Mouse (Mus musculus) E14TG2a.4 (cell line): Measurements from ENCODE around the gene Prss36.

Experiments
- H3K27me3 ChIP-seq: 2 replicates; pipeline ENCODE4 v1.6.1; 2014; ENCODE audit warnings: low read length, control low read depth; ENCODE audit not compliant: insufficient read depth
- H3K36me3 ChIP-seq: 2 replicates; pipeline ENCODE4 v1.6.1; 2014; ENCODE audit warnings: low read length, control low read depth; ENCODE audit not compliant: insufficient read depth
- H3K4me1 ChIP-seq: replicated peaks from 2 replicates; pipeline ENCODE4 v1.6.1; 2014; ENCODE audit warnings: low read depth, low read length, control low read depth
- H3K4me3 ChIP-seq: replicated peaks from 2 replicates; pipeline ENCODE4 v1.5.1; 2014; ENCODE audit warnings: mild to moderate bottlenecking, low read length
- H3K9me3 ChIP-seq: 2 replicates; pipeline ENCODE4 v1.6.1; 2014; ENCODE audit warnings: low read length, control low read depth
- CTCF ChIP-seq: conservative IDR thresholded peaks from 2 replicates; pipeline ENCODE4 v1.5.1; 2014; ENCODE audit warnings: low read length
- NANOG ChIP-seq: IDR thresholded peaks from 2 replicates; pipeline ENCODE4 v1.6.1; 2014; ENCODE audit warnings: borderline replicate concordance, low read length, mixed read lengths
- POU5F1 ChIP-seq: IDR thresholded peaks from 2 replicates; pipeline ENCODE4 v1.6.1; 2014; ENCODE audit warnings: low read length, borderline replicate concordance

The Prss36 gene

GRCm38 (mm10) chr7:127936216-127936884, 10.2 kb downstream of the Prss36 start:
- 0 out of 2 replicates have a peak, but pooled peaks cover 3% of the 10 kb centered on the region for H3K27me3 ChIP-seq
- TF ChIP-seq CTCF = no peak
- no peak for TF ChIP-seq NANOG
- TF ChIP-seq POU5F1 = no peak
- peaks cover 49% of the 10 kb centered on the region for H3K4me1 ChIP-seq
- H3K4me3 ChIP-seq = peak overlapping the region; percentile 94
- no peaks in the 10 kb centered on the region for H3K36me3 ChIP-seq
- H3K9me3 ChIP-seq = no peaks in the 10 kb centered on the region

GRCm38 (mm10) chr7:127935748-127936159, 10.8 kb downstream of the Prss36 start:
- TF ChIP-seq NANOG (no peak), CTCF (no peak), POU5F1 (no peak)
- H3K9me3 ChIP-seq = no peaks in the 10 kb centered on the region
- no peaks in the 10 kb centered on the region for H3K36me3 ChIP-seq
- no peaks in the 10 kb centered on the region for H3K27me3 ChIP-seq
- H3K4me1 ChIP-seq = peaks cover 55% of the 10 kb centered on the region
- peak overlapping the region; percentile 94 for H3K4me3 ChIP-seq

- Histone ChIP-seq H3K27me3 (no peaks in the 10 kb centered on the region), H3K9me3 (no peaks in the 10 kb centered on the region), H3K4me1 (peaks cover 61% of the 10 kb centered on the region), H3K4me3 (peak overlapping the region; percentile 94), H3K36me3 (no peaks in the 10 kb centered on the region)
- TF ChIP-seq CTCF (peak; percentile 65), NANOG (no peak)
Observed at GRCm38 (mm10) chr7:127935028-127935722, 11.3 kb downstream of the Prss36 start.

DNA sequence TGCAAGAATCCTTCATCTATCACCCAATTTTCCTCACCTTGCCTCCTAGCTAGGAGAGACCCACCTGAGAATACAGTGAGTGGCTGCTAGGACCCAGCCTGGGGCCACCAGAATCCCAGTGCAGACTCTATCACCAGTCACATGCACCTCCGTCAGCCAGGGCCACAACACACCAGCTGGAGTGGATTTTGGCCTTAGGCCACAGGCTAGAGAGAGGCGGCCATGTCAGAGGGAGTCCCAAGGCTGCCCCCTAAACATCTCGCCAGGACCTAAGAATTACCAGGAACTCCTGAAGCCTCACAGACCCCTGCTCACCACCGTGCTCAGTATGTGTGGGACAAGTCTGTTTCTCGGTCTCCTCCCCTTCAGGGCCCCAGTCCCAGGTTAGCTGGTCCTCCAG, 12.4 kb downstream of the Prss36 start:
- H3K4me1 ChIP-seq = peaks cover 72% of the 10 kb centered on the region
- TF ChIP-seq CTCF (no peak), NANOG (no peak), POU5F1 (no peak)
- no peaks in the 10 kb centered on the region for H3K36me3 ChIP-seq
- H3K27me3 ChIP-seq = peaks cover 2% of the 10 kb centered on the region; the same call in 1 of the 2 replicates
- H3K4me3 ChIP-seq = peak overlapping the region; percentile 94
- no peaks in the 10 kb centered on the region for H3K9me3 ChIP-seq

- Histone ChIP-seq H3K27me3 (peaks cover 2% of the 10 kb centered on the region; the same call in 1 of the 2 replicates), H3K4me1 (peaks cover 87% of the 10 kb centered on the region), H3K9me3 (peaks cover 4% of the 10 kb centered on the region; the same call in 1 of the 2 replicates), H3K36me3 (peaks cover 5% of the 10 kb centered on the region), H3K4me3 (peak overlapping the region; percentile 94)
- TF ChIP-seq NANOG = peak; percentile 73
- TF ChIP-seq POU5F1 = no peak
- peak; percentile 26; the same call in 1 of the 2 replicates for TF ChIP-seq CTCF
Observed at GRCm38 (mm10) chr7:127932273-127933031, 14.1 kb downstream of the Prss36 start.

- peaks cover 6% of the 10 kb centered on the region; the same call in 1 of the 2 replicates for H3K9me3 ChIP-seq
Observed at GRCm38 (mm10) chr7:127931351-127932135, 15.0 kb downstream of the Prss36 start.

GRCm38 (mm10) chr7:127930636-127931035, 15.9 kb downstream of the Prss36 start:
- Histone ChIP-seq H3K4me1 (peaks cover 89% of the 10 kb centered on the region), H3K9me3 (peaks cover 6% of the 10 kb centered on the region; the same call in 1 of the 2 replicates)

More at GRCm38 (mm10) chr7:127931351-127932135, 15.0 kb downstream of the Prss36 start:
- Histone ChIP-seq H3K4me1 (peaks cover 88% of the 10 kb centered on the region), H3K4me3 (peak overlapping the region; percentile 94), H3K27me3 (peaks cover 2% of the 10 kb centered on the region; the same call in 1 of the 2 replicates), H3K36me3 (peaks cover 14% of the 10 kb centered on the region)
- TF ChIP-seq NANOG (no peak), CTCF (no peak), POU5F1 (no peak)

More at GRCm38 (mm10) chr7:127930636-127931035, 15.9 kb downstream of the Prss36 start:
- Histone ChIP-seq H3K36me3 (peaks cover 23% of the 10 kb centered on the region), H3K27me3 (peaks cover 2% of the 10 kb centered on the region; the same call in 1 of the 2 replicates), H3K4me3 (peak overlapping the region; percentile 75; the same call in 1 of the 2 replicates)
- TF ChIP-seq NANOG (no peak), CTCF (no peak), POU5F1 (no peak)
